Mouse (Mus musculus): ENCODE measurements around the gene P4ha2. TPM values are rescaled to one million over a fixed set of nuclear protein-coding genes. Genes with fewer than 3 reads are reported as not detected.

The P4ha2 gene
- polyA plus RNA-seq, 1 experiment from 2014 or later = 25.1 TPM

- Histone ChIP-seq H3K27me3 (ENCODE audit: control insufficient read depth, insufficient read depth, low read length) (no peaks in the 10 kb centered on the region), H3K4me1 (ENCODE audit: control insufficient read depth, insufficient read depth, low read length) (peaks cover 38% of the 10 kb centered on the region), H3K9me3 (ENCODE audit: control insufficient read depth, low read length) (no peaks in the 10 kb centered on the region), H3K4me3 (ENCODE audit: low read length) (no peak overlapping the region), H3K36me3 (ENCODE audit: control insufficient read depth, insufficient read depth, low read length) (peaks cover 15% of the 10 kb centered on the region; the same call in 1 of the 2 replicates), H3K27ac (ENCODE audit: low read depth, low read length) (0 out of 2 replicates have a peak overlapping the region, but pooled peaks have one; percentile 51), H3K9ac (ENCODE audit: low read depth, low read length) (no peak overlapping the region), H3K4me2 (replicated peaks; ENCODE audit: low read depth, low read length) (no peak overlapping the region)
- ATAC-seq (ENCODE audit: low FRiP score, low TSS enrichment) = no peak
- WGBS = 33% methylated on average over 6 of the region's 6 CpGs
Measured at GRCm38 (mm10) chr11:54058643-54059042, 41.3 kb upstream of the P4ha2 start.

GRCm38 (mm10) chr11:54059526-54059925, 40.4 kb upstream of the P4ha2 start:
- H3K27me3 ChIP-seq (ENCODE audit: control insufficient read depth, insufficient read depth, low read length) = no peaks in the 10 kb centered on the region
- peak overlapping the region; percentile 73; the same call in 1 of the 2 replicates for H3K27ac ChIP-seq (ENCODE audit: low read depth, low read length)
- H3K36me3 ChIP-seq (ENCODE audit: control insufficient read depth, insufficient read depth, low read length) = peaks cover 15% of the 10 kb centered on the region; the same call in 1 of the 2 replicates
- H3K9me3 ChIP-seq (ENCODE audit: control insufficient read depth, low read length) = no peaks in the 10 kb centered on the region
- whole genome bisulfite sequencing = 23% methylated on average over 1 of the region's 1 CpGs
- H3K4me1 ChIP-seq (ENCODE audit: control insufficient read depth, insufficient read depth, low read length) = peaks cover 38% of the 10 kb centered on the region
- no peak overlapping the region for H3K4me2 ChIP-seq (replicated peaks; ENCODE audit: low read depth, low read length)
- ATAC-seq (ENCODE audit: low FRiP score, low TSS enrichment) = no peak
- H3K9ac ChIP-seq (ENCODE audit: low read depth, low read length) = no peak overlapping the region
- no peak overlapping the region for H3K4me3 ChIP-seq (ENCODE audit: low read length)

GRCm38 (mm10) chr11:54060316-54060715, 39.6 kb upstream of the P4ha2 start:
- Histone ChIP-seq H3K36me3 (ENCODE audit: control insufficient read depth, insufficient read depth, low read length) (peaks cover 10% of the 10 kb centered on the region; the same call in 1 of the 2 replicates), H3K27me3 (ENCODE audit: control insufficient read depth, insufficient read depth, low read length) (no peaks in the 10 kb centered on the region), H3K4me2 (replicated peaks; ENCODE audit: low read depth, low read length) (no peak overlapping the region), H3K9me3 (ENCODE audit: control insufficient read depth, low read length) (no peaks in the 10 kb centered on the region), H3K27ac (ENCODE audit: low read depth, low read length) (peak overlapping the region; percentile 73), H3K4me3 (ENCODE audit: low read length) (no peak overlapping the region), H3K9ac (ENCODE audit: low read depth, low read length) (no peak overlapping the region; the same call in 1 of the 2 replicates), H3K4me1 (ENCODE audit: control insufficient read depth, insufficient read depth, low read length) (peaks cover 38% of the 10 kb centered on the region)
- ATAC-seq (ENCODE audit: low FRiP score, low TSS enrichment) = peak; percentile 74
- 8% methylated on average over 9 of the region's 9 CpGs for WGBS

- no peak for ATAC-seq (ENCODE audit: low FRiP score, low TSS enrichment)
- Histone ChIP-seq H3K36me3 (ENCODE audit: control insufficient read depth, insufficient read depth, low read length) (peaks cover 3% of the 10 kb centered on the region; the same call in 1 of the 2 replicates), H3K27ac (ENCODE audit: low read depth, low read length) (peak overlapping the region; percentile 51; the same call in 1 of the 2 replicates), H3K9me3 (ENCODE audit: control insufficient read depth, low read length) (no peaks in the 10 kb centered on the region), H3K27me3 (ENCODE audit: control insufficient read depth, insufficient read depth, low read length) (no peaks in the 10 kb centered on the region), H3K4me1 (ENCODE audit: control insufficient read depth, insufficient read depth, low read length) (peaks cover 46% of the 10 kb centered on the region), H3K4me2 (replicated peaks; ENCODE audit: low read depth, low read length) (no peak overlapping the region), H3K9ac (ENCODE audit: low read depth, low read length) (no peak overlapping the region), H3K4me3 (ENCODE audit: low read length) (no peak overlapping the region)
- WGBS = 70% methylated on average over 12 of the region's 12 CpGs
Measured at GRCm38 (mm10) chr11:54062086-54062752, 37.7 kb upstream of the P4ha2 start.

- no peaks in the 10 kb centered on the region for H3K9me3 ChIP-seq (ENCODE audit: control insufficient read depth, low read length)
- no peak overlapping the region for H3K4me2 ChIP-seq (replicated peaks; ENCODE audit: low read depth, low read length)
- no peak overlapping the region for H3K4me3 ChIP-seq (ENCODE audit: low read length)
- WGBS = 62% methylated on average over 9 of the region's 9 CpGs
- ATAC-seq (ENCODE audit: low FRiP score, low TSS enrichment) = no peak
- peaks cover 48% of the 10 kb centered on the region for H3K4me1 ChIP-seq (ENCODE audit: control insufficient read depth, insufficient read depth, low read length)
- H3K27me3 ChIP-seq (ENCODE audit: control insufficient read depth, insufficient read depth, low read length) = no peaks in the 10 kb centered on the region
- peaks cover 3% of the 10 kb centered on the region; the same call in 1 of the 2 replicates for H3K36me3 ChIP-seq (ENCODE audit: control insufficient read depth, insufficient read depth, low read length)
- H3K9ac ChIP-seq (ENCODE audit: low read depth, low read length) = no peak overlapping the region
- H3K27ac ChIP-seq (ENCODE audit: low read depth, low read length) = peak overlapping the region; percentile 51; the same call in 1 of the 2 replicates
Measured at GRCm38 (mm10) chr11:54062753-54063471, 37.0 kb upstream of the P4ha2 start.

- 73% methylated on average over 10 of the region's 10 CpGs for WGBS
- H3K4me2 ChIP-seq (replicated peaks; ENCODE audit: low read depth, low read length) = no peak overlapping the region
- peaks cover 3% of the 10 kb centered on the region; the same call in 1 of the 2 replicates for H3K36me3 ChIP-seq (ENCODE audit: control insufficient read depth, insufficient read depth, low read length)
- no peak overlapping the region for H3K4me3 ChIP-seq (ENCODE audit: low read length)
- ATAC-seq (ENCODE audit: low FRiP score, low TSS enrichment) = no peak
- no peak overlapping the region for H3K27ac ChIP-seq (ENCODE audit: low read depth, low read length)
- no peaks in the 10 kb centered on the region for H3K27me3 ChIP-seq (ENCODE audit: control insufficient read depth, insufficient read depth, low read length)
- peaks cover 52% of the 10 kb centered on the region for H3K4me1 ChIP-seq (ENCODE audit: control insufficient read depth, insufficient read depth, low read length)
- H3K9ac ChIP-seq (ENCODE audit: low read depth, low read length) = no peak overlapping the region
- H3K9me3 ChIP-seq (ENCODE audit: control insufficient read depth, low read length) = no peaks in the 10 kb centered on the region
Measured at GRCm38 (mm10) chr11:54063472-54063775, 36.5 kb upstream of the P4ha2 start.

- Histone ChIP-seq H3K4me3 (ENCODE audit: low read length) (no peak overlapping the region), H3K9ac (ENCODE audit: low read depth, low read length) (no peak overlapping the region), H3K27me3 (ENCODE audit: control insufficient read depth, insufficient read depth, low read length) (no peaks in the 10 kb centered on the region), H3K4me1 (ENCODE audit: control insufficient read depth, insufficient read depth, low read length) (peaks cover 52% of the 10 kb centered on the region), H3K27ac (ENCODE audit: low read depth, low read length) (no peak overlapping the region), H3K4me2 (replicated peaks; ENCODE audit: low read depth, low read length) (no peak overlapping the region), H3K9me3 (ENCODE audit: control insufficient read depth, low read length) (no peaks in the 10 kb centered on the region), H3K36me3 (ENCODE audit: control insufficient read depth, insufficient read depth, low read length) (peaks cover 3% of the 10 kb centered on the region; the same call in 1 of the 2 replicates)
- no peak for ATAC-seq (ENCODE audit: low FRiP score, low TSS enrichment)
- 90% methylated on average over 3 of the region's 3 CpGs for WGBS
Measured at GRCm38 (mm10) chr11:54064412-54064978, 35.4 kb upstream of the P4ha2 start.

- H3K36me3 ChIP-seq (ENCODE audit: control insufficient read depth, insufficient read depth, low read length) = peaks cover 3% of the 10 kb centered on the region; the same call in 1 of the 2 replicates
- no peak overlapping the region for H3K4me2 ChIP-seq (replicated peaks; ENCODE audit: low read depth, low read length)
- H3K27ac ChIP-seq (ENCODE audit: low read depth, low read length) = no peak overlapping the region
- no peaks in the 10 kb centered on the region for H3K9me3 ChIP-seq (ENCODE audit: control insufficient read depth, low read length)
- H3K4me3 ChIP-seq (ENCODE audit: low read length) = no peak overlapping the region
- H3K4me1 ChIP-seq (ENCODE audit: control insufficient read depth, insufficient read depth, low read length) = peaks cover 45% of the 10 kb centered on the region
- WGBS = 90% methylated on average over 12 of the region's 12 CpGs
- no peaks in the 10 kb centered on the region for H3K27me3 ChIP-seq (ENCODE audit: control insufficient read depth, insufficient read depth, low read length)
- no peak for ATAC-seq (ENCODE audit: low FRiP score, low TSS enrichment)
- H3K9ac ChIP-seq (ENCODE audit: low read depth, low read length) = no peak overlapping the region
Measured at GRCm38 (mm10) chr11:54065106-54065914, 34.6 kb upstream of the P4ha2 start.
